Mouse (Mus musculus) hindbrain, embryonic 16.5 days (tissue): ENCODE data around the gene Camk2g. TPM values are rescaled to one million over a fixed set of nuclear protein-coding genes. Genes with fewer than 3 reads are reported as not detected.

Experiments
- ATAC-seq: fragments of 200-750 bp; cut with Nextera tagmentation; 2 replicates; pipeline ENCODE4 v1.8.0; 2017; ENCODE audit warnings: moderate TSS enrichment, moderate library complexity
- H3K27ac ChIP-seq: fragments of 300-500 bp; sonication (generic); 2 replicates; pipeline ENCODE4 v1.5.1; 2014; ENCODE audit warnings: low read depth, mild to moderate bottlenecking, control low read depth, low read length, moderate library complexity
- H3K27me3 ChIP-seq: fragments of 300-500 bp; sonication (generic); replicated peaks from 2 replicates; pipeline ENCODE4 v1.6.1; 2014; ENCODE audit warnings: low read length; ENCODE audit not compliant: control insufficient read depth, insufficient read depth
- H3K36me3 ChIP-seq: fragments of 300-500 bp; sonication (generic); 2 replicates; pipeline ENCODE4 v1.6.1; 2014; ENCODE audit warnings: mild to moderate bottlenecking, low read length, moderate library complexity, mixed read lengths; ENCODE audit not compliant: control insufficient read depth, insufficient read depth
- H3K4me1 ChIP-seq: fragments of 300-500 bp; sonication (generic); 2 replicates; pipeline ENCODE4 v1.6.1; 2014; ENCODE audit warnings: low read depth, low read length; ENCODE audit not compliant: control insufficient read depth, insufficient read depth
- H3K4me2 ChIP-seq: fragments of 300-500 bp; sonication (generic); 2 replicates; pipeline ENCODE4 v1.6.1; 2014; ENCODE audit warnings: mild to moderate bottlenecking, low read length, control low read depth, moderate library complexity
- H3K4me3 ChIP-seq: fragments of 300-500 bp; sonication (generic); 2 replicates; pipeline ENCODE4 v1.5.1; 2014; ENCODE audit warnings: mild to moderate bottlenecking, low read length, control low read depth, moderate library complexity
- H3K9ac ChIP-seq: fragments of 300-500 bp; sonication (generic); 2 replicates; pipeline ENCODE4 v1.6.1; 2014; ENCODE audit warnings: low read depth, mild to moderate bottlenecking, control low read depth, low read length, moderate library complexity
- H3K9me3 ChIP-seq: fragments of 300-500 bp; sonication (generic); 2 replicates; pipeline ENCODE4 v1.6.1; 2014; ENCODE audit warnings: mild to moderate bottlenecking, low read length, moderate library complexity; ENCODE audit not compliant: control insufficient read depth
- WGBS: fragments of 180-500 bp; shearing (Covaris S2); extraction: QIAGEN DNeasy Blood & Tissue Kit; methylation state at CpG from one replicate; pipeline ENCODE4 v1.1.7; 2014; 5-methylcytosine and 5-hydroxymethylcytosine counted together
- polyA plus RNA-seq: library from polyadenylated mRNA; unstranded; fragments of >200 nt; fragmentation: Nextera tagmentation; extraction: Ambion mirVana; gene quantifications from 2 replicates; pipeline ENCODE4 v1.2.1, GENCODE M21; 2015

The Camk2g gene
- polyA plus RNA-seq, 1 experiment from 2014 or later: 241 TPM

DNA sequence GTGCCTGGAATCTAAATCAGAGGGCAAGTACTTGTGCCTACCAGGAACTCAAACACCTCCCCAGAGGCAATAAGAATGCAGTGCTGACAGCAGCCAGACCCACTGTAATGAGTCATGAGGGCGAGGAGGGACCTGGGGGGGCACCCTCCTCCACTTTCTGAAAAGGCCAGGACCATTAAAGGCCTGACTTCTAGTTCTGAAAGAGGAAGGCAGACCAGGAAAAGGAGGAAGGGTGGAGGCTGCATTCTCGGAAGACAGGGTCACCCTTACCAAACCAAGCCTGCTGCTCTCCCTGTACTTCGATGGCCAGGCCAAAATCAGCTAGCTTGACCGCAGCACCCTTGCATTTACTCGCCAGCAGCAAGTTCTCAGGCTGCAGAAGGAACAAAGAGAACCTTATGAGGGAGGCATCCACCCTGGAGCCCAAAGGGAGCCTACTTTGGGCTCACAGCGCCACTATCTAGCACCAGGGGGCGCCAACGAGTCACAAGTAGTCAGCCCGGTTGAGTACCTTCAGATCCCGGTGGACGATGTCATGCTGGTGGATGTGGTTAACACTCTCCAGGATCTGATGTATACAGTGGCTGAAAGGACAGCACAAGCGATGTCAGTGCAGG, 28.1 kb downstream of the Camk2g start:
- Histone ChIP-seq H3K27ac (peak overlapping the region; percentile 24), H3K4me2 (no peak overlapping the region), H3K4me1 (no peaks in the 10 kb centered on the region; the same call in 1 of the 2 replicates), H3K36me3 (peaks cover 33% of the 10 kb centered on the region), H3K9ac (no peak overlapping the region), H3K9me3 (no peaks in the 10 kb centered on the region), H3K4me3 (no peak overlapping the region), H3K27me3 (no peaks in the 10 kb centered on the region)
- WGBS: 25% methylated on average over 12 of the region's 12 CpGs
- peak; percentile 73 for ATAC-seq

DNA sequence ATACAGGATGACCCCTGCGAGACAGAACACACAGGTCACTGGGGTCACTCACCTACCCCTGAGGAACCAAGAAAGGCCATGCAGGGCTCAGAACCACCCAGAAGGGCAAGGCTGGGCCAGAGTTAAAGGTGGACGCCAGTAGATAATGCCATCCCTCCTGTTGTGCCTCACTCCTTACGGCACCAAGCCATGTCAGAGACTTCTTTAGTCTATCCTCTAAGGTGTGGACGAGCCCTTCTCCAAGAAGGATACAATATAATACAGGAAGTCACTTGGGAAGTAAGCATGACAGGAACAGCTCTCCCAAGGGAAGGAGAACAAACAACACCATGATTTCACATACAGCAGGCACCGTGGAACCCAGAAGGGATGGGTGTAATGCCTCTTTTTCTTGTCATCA, 28.9 kb downstream of the Camk2g start:
- Histone ChIP-seq H3K27ac (no peak overlapping the region; the same call in 1 of the 2 replicates), H3K36me3 (peaks cover 37% of the 10 kb centered on the region), H3K9me3 (no peaks in the 10 kb centered on the region), H3K4me1 (no peaks in the 10 kb centered on the region; the same call in 1 of the 2 replicates), H3K9ac (no peak overlapping the region), H3K27me3 (no peaks in the 10 kb centered on the region), H3K4me2 (no peak overlapping the region), H3K4me3 (no peak overlapping the region)
- ATAC-seq: no peak
- WGBS: 89% methylated on average over 5 of the region's 5 CpGs

DNA sequence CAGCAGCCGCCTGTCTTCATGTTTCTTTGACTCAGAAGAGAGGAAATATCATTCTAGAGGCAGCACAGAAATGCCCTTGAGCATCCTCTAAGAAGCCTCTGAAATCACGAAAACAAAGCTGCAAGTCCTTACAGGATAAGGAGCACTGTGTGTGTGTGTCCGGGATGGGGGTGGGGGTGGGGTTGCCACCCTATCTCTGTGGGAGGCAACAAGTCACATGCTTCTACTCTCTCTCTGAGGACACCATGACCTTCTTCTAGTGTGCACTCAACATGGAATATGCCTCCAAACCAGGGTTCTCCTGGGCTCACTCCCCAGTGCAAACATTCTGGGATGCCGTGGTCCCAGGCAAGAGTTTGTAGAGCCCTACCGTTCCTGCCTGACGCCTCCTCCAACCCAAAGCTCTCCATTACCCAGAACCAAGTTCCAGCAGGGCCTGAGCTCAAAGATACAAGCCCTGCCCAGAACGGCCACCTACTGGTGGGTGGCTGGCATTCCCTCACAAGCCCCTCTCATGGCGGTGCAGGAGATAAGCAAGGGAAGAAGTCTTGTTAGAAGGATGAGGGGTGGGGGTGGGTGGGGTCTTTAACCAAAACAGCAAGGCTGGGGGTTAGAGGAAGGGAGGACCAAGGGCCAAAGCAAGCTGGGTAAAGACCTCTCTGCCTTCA, 35.0 kb downstream of the Camk2g start:
- ATAC-seq: no peak
- Histone ChIP-seq H3K4me3 (no peak overlapping the region), H3K4me2 (no peak overlapping the region), H3K27me3 (no peaks in the 10 kb centered on the region), H3K9me3 (no peaks in the 10 kb centered on the region), H3K4me1 (no peaks in the 10 kb centered on the region), H3K27ac (no peak overlapping the region), H3K9ac (no peak overlapping the region), H3K36me3 (peaks cover 45% of the 10 kb centered on the region)
- WGBS: 93% methylated on average over 8 of the region's 8 CpGs

DNA sequence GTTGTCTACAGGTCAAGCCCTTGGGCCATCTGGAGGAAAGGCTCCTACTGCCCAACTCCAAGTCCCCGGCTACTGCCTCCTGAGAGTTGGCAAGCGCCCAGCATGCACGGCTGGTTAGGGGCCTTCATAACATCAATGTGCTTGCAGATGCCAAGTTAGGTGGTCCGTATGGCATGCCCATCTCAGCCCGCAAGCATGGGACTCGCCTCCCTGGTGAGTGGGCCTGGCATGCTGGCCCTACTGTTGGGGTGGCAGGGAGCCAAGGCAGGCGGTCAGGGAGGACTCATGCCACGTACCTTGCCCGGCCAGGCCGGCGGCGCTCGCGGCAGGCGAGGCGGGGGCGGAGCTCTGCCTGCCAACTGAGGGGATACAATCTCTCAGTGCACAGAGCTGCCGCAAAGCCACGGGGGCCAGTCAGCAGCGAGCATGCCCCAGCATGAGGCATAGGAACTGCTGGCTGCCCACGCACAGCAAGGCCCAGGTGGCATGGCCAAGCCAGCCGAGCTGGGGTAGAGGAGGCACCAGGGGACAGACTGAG, 36.4 kb downstream of the Camk2g start:
- H3K4me2 ChIP-seq: no peak overlapping the region
- H3K9ac ChIP-seq: no peak overlapping the region
- H3K4me1 ChIP-seq: no peaks in the 10 kb centered on the region
- H3K9me3 ChIP-seq: no peaks in the 10 kb centered on the region
- H3K27me3 ChIP-seq: no peaks in the 10 kb centered on the region
- WGBS: 90% methylated on average over 22 of the region's 22 CpGs
- H3K36me3 ChIP-seq: peaks cover 43% of the 10 kb centered on the region
- H3K4me3 ChIP-seq: no peak overlapping the region
- 0 out of 2 replicates have a peak, but pooled peaks have one; percentile 40 for ATAC-seq
- no peak overlapping the region for H3K27ac ChIP-seq

DNA sequence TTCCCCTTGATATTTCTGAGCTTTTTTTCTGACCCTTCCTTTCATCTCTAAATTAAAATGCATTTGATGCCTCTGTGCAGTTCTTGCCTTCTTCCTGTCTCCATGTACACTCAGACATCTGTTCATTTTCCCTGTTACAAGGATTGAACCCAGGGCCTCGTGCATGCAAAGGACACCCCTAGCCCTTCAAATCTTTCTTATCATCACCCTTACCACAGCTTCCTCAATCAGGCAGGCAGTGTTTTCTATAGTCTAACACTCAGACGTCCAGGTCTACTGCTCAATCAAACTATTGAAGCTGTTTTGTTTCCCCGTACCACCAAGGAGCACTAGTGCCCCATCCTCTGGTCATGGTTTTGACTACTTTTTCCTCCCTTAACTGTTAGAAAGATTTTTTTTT, 40.1 kb downstream of the Camk2g start:
- Histone ChIP-seq H3K9ac (no peak overlapping the region), H3K4me1 (no peaks in the 10 kb centered on the region), H3K27me3 (no peaks in the 10 kb centered on the region), H3K9me3 (no peaks in the 10 kb centered on the region), H3K27ac (no peak overlapping the region), H3K36me3 (peaks cover 18% of the 10 kb centered on the region), H3K4me2 (no peak overlapping the region), H3K4me3 (no peak overlapping the region)
- 79% methylated on average over 3 of the region's 3 CpGs for WGBS
- no peak for ATAC-seq

DNA sequence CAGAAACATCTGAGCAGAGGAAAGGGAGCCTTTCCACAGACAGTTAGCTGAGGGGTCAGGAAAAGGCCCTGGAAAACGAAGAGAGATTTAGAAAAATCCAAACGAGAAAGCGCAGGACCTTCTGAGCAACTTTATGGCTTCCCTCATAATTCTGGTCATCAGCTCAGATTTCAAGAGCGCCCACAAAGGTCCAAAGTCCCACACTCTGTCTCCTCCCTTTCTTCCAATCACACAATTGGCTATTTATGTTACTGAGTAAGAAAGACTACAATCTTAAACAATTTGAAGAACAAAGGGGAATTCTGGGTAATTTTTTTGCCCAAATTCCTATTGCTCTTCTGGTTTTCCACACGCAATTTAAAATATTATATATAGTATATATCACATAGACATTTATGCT, 43.4 kb downstream of the Camk2g start:
- H3K4me2 ChIP-seq: no peak overlapping the region
- ATAC-seq: no peak
- peaks cover 6% of the 10 kb centered on the region for H3K36me3 ChIP-seq
- H3K9me3 ChIP-seq: no peaks in the 10 kb centered on the region
- H3K4me1 ChIP-seq: no peaks in the 10 kb centered on the region
- H3K9ac ChIP-seq: no peak overlapping the region
- H3K27me3 ChIP-seq: no peaks in the 10 kb centered on the region
- no peak overlapping the region for H3K4me3 ChIP-seq
- WGBS: 92% methylated on average over 5 of the region's 5 CpGs
- no peak overlapping the region for H3K27ac ChIP-seq

DNA sequence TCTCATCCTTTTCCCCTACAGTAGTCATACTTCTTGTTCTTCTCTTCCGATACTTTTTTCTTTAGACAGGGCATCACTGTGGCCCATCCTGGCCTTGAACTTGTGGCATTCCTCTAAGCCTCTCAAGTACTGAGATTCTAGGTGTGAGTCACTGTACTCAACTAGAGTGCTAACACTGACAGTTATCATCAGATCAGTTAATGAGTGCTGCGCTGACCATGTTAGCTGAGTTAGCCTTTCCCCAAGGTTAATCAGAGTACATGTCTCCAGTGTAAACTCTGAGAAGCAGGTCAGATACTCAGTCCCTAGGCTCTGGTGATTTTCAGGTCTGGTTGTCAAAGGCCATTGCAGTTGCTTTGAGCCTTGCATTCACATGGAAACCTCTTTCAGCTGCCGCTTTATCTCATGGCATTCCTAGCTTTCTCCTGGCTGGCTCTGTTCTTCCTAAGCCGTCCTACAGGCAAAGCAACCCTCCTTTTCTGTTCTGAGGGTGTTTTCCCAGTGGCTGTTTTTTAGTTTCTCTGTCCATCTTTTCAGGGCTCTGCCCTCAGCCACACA, 44.3 kb downstream of the Camk2g start:
- 83% methylated on average over 4 of the region's 4 CpGs for WGBS
- Histone ChIP-seq H3K27me3 (no peaks in the 10 kb centered on the region), H3K4me3 (no peak overlapping the region), H3K4me2 (no peak overlapping the region), H3K36me3 (peaks cover 3% of the 10 kb centered on the region; the same call in 1 of the 2 replicates), H3K9me3 (no peaks in the 10 kb centered on the region), H3K27ac (no peak overlapping the region), H3K4me1 (no peaks in the 10 kb centered on the region), H3K9ac (no peak overlapping the region)
- no peak for ATAC-seq

DNA sequence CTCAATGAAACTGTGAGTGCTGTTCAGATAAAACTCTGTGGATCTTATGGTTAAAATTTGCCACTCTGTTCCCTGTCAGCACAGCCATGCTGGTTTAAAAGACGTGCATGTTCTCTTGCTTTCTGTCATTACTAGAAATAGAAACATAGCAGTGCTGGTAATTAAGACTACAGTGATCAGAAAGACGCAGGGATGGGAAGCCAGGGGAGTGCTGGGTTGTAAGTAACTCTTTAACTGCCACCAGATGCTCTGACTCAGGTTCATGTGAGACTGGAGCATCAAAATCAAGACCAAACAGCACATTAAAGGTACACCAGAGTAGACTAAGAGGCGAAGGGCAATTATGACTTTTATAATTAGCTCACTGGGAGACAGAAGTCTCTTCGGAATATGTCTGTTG, 45.5 kb downstream of the Camk2g start:
- Histone ChIP-seq H3K36me3 (peaks cover 10% of the 10 kb centered on the region; the same call in 1 of the 2 replicates), H3K27me3 (no peaks in the 10 kb centered on the region), H3K4me2 (no peak overlapping the region), H3K4me1 (no peaks in the 10 kb centered on the region), H3K4me3 (no peak overlapping the region), H3K9ac (no peak overlapping the region), H3K27ac (no peak overlapping the region), H3K9me3 (no peaks in the 10 kb centered on the region)
- 0 out of 2 replicates have a peak, but pooled peaks have one; percentile 46 for ATAC-seq
- WGBS: 72% methylated on average over 4 of the region's 4 CpGs

DNA sequence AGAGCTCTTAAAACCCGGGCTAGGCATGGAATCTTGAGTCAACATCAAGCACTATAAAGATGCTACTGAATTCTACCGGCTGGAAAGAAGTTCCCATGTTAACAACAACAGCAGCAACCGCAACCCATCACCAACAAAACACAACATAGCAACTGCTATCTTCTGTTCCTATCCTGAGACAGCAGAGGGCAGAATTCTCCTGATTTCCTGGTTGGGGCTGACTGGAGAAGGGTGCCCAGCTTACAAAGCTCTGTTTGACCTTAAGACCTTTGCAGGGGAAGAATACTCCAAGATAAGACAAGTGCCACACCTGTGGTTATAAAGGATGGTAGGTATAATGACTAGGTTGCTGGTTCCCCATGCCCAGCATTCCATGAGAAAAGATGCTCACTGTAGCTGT, 47.0 kb downstream of the Camk2g start:
- no peaks in the 10 kb centered on the region for H3K27me3 ChIP-seq
- H3K4me2 ChIP-seq: no peak overlapping the region
- ATAC-seq: no peak
- no peak overlapping the region for H3K4me3 ChIP-seq
- H3K4me1 ChIP-seq: no peaks in the 10 kb centered on the region
- H3K9ac ChIP-seq: no peak overlapping the region
- WGBS: 94% methylated on average over 3 of the region's 3 CpGs
- H3K36me3 ChIP-seq: peaks cover 14% of the 10 kb centered on the region
- H3K9me3 ChIP-seq: no peaks in the 10 kb centered on the region
- no peak overlapping the region for H3K27ac ChIP-seq
